Comparison of ENCODE assay signal across 9 mouse cellular contexts in genomic region chr16:78969091-78969731, GRCm38 (mm10). TPM values are rescaled to one million over a fixed set of nuclear protein-coding genes. Genes with fewer than 3 reads are reported as not detected.
DNase-seq lines count a peak whose midpoint lies in the region; ATAC-seq and TF ChIP-seq lines count a peak whose summit lies in the region.
"Had no signal": no experiment of that assay in that cellular context is flagged by ENCODE, and none has a peak within 500 bp of the region (broad histone marks: within the 10 kb centered on the region; RNA-seq: fewer than 3 reads in every experiment).

No protein-coding gene starts in this region.

- no peaks in the 10 kb centered on the region for H3K27me3 ChIP-seq in heart, adult 2 months (ENCODE audit: control insufficient read depth, insufficient read depth, low read length)
- H3K27me3 ChIP-seq in midbrain, embryonic 12.5 days: no peaks in the 10 kb centered on the region
- no peaks in the 10 kb centered on the region for H3K27me3 ChIP-seq in midbrain, embryonic 10.5 days (ENCODE audit: low read depth, poor library complexity, severe bottlenecking)
- no peaks in the 10 kb centered on the region for H3K27me3 ChIP-seq in forebrain, embryonic 14.5 days (replicated peaks; ENCODE audit: control insufficient read depth, insufficient read depth, low read length)
- H3K27me3 ChIP-seq: lung, embryonic 15.5 days had no signal

- H3K27ac ChIP-seq in heart, adult 2 months: no peak overlapping the region
- H3K27ac ChIP-seq in midbrain, embryonic 12.5 days (replicated peaks): no peak overlapping the region
- no peak overlapping the region for H3K27ac ChIP-seq in midbrain, embryonic 10.5 days (replicated peaks)
- no peak overlapping the region for H3K27ac ChIP-seq in forebrain, embryonic 14.5 days (ENCODE audit: low read depth, low read length)
- H3K27ac ChIP-seq: lung, embryonic 15.5 days had no signal

- H3K9me3 ChIP-seq in midbrain, embryonic 12.5 days: no peaks in the 10 kb centered on the region
- no peaks in the 10 kb centered on the region for H3K9me3 ChIP-seq in midbrain, embryonic 10.5 days (replicated peaks)
- H3K9me3 ChIP-seq in forebrain, embryonic 14.5 days (replicated peaks; ENCODE audit: control insufficient read depth, low read length): no peaks in the 10 kb centered on the region
- H3K9me3 ChIP-seq: lung, embryonic 15.5 days had no signal

- intact Hi-C loops in heart, adult 2 months (cut with DNase I): loop anchor here (5.0 kb wide), 1 partner anchor 88 kb away; no protein-coding TSS in a partner anchor

- WGBS in heart, adult 2 months: 29% methylated on average over 13 of the region's 13 CpGs
- WGBS in midbrain, embryonic 12.5 days: 37% methylated on average over 13 of the region's 13 CpGs
- WGBS in midbrain, embryonic 10.5 days: 35% methylated on average over 13 of the region's 13 CpGs
- 34% methylated on average over 13 of the region's 13 CpGs for WGBS in forebrain, embryonic 14.5 days

- TF ChIP-seq CTCF in heart, adult 2 months (IDR thresholded peaks at IDR 0.05): peak; percentile 70

- TF ChIP-seq POLR2A in heart, adult 2 months (IDR thresholded peaks at IDR 0.05; ENCODE audit: insufficient read depth, low read depth, low read length): no peak

- peak; percentile 70; the same call in 1 of the 2 replicates for ATAC-seq in midbrain, embryonic 12.5 days (ENCODE audit: low FRiP score, low read depth)
- ATAC-seq in forebrain, embryonic 14.5 days: 0 out of 2 replicates have a peak, but pooled peaks have one; percentile 61
- ATAC-seq in erythroid progenitor cell, adult 5-6 weeks (replicated peaks; ENCODE audit: low FRiP score, poor library complexity, severe bottlenecking): no peak

- no peak overlapping the region for H3K4me2 ChIP-seq in midbrain, embryonic 12.5 days (replicated peaks)
- H3K4me2 ChIP-seq in forebrain, embryonic 14.5 days (ENCODE audit: low read length): no peak overlapping the region
- H3K4me2 ChIP-seq: lung, embryonic 15.5 days had no signal

- H3K36me3 ChIP-seq in heart, adult 2 months (ENCODE audit: control insufficient read depth, insufficient read depth, low read length): no peaks in the 10 kb centered on the region
- H3K36me3 ChIP-seq in midbrain, embryonic 12.5 days: no peaks in the 10 kb centered on the region
- no peaks in the 10 kb centered on the region for H3K36me3 ChIP-seq in midbrain, embryonic 10.5 days
- H3K36me3 ChIP-seq in forebrain, embryonic 14.5 days (ENCODE audit: control insufficient read depth, insufficient read depth, low read length): no peaks in the 10 kb centered on the region
- H3K36me3 ChIP-seq: lung, embryonic 15.5 days had no signal

- H3K9ac ChIP-seq in heart, adult 2 months (ENCODE audit: low read depth, low read length): no peak overlapping the region
- H3K9ac ChIP-seq in midbrain, embryonic 12.5 days (replicated peaks): no peak overlapping the region
- no peak overlapping the region for H3K9ac ChIP-seq in forebrain, embryonic 14.5 days (ENCODE audit: low read length)
- H3K9ac ChIP-seq: lung, embryonic 15.5 days had no signal

- H3K4me3 ChIP-seq in heart, adult 2 months: no peak overlapping the region
- H3K4me3 ChIP-seq in midbrain, embryonic 12.5 days: no peak overlapping the region
- H3K4me3 ChIP-seq in midbrain, embryonic 10.5 days: no peak overlapping the region
- H3K4me3 ChIP-seq in forebrain, embryonic 14.5 days (ENCODE audit: low read depth, low read length): no peak overlapping the region
- H3K4me3 ChIP-seq: lung, embryonic 15.5 days had no signal

- no peak for DNase-seq in heart, adult 2 months
- no peak for DNase-seq in heart, adult 9 months (ENCODE audit: low spot score in 2 of 2)
- no peak for DNase-seq in midbrain, embryonic 10.5 days (ENCODE audit: low spot score)
- peak; percentile 77 for DNase-seq in forebrain, embryonic 14.5 days (ENCODE audit: low spot score)
- DNase-seq in retina, postnatal 7 days (ENCODE audit: low read depth, low spot score): peak; percentile 24
- no peak for DNase-seq in gastrocnemius, postnatal 4 days (ENCODE audit: low spot score in 2 of 2)

- no peak for TF ChIP-seq EP300 in heart, adult 2 months (IDR thresholded peaks at IDR 0.05; ENCODE audit: insufficient read depth, low read depth, low read length)

- no peaks in the 10 kb centered on the region for H3K79me2 ChIP-seq in heart, adult 2 months (replicated peaks; ENCODE audit: control insufficient read depth, insufficient read depth, low read length)

- H3K4me1 ChIP-seq in heart, adult 2 months (ENCODE audit: control insufficient read depth, insufficient read depth, low read length): no peaks in the 10 kb centered on the region
- H3K4me1 ChIP-seq in midbrain, embryonic 12.5 days: no peaks in the 10 kb centered on the region
- H3K4me1 ChIP-seq in midbrain, embryonic 10.5 days: no peaks in the 10 kb centered on the region
- no peaks in the 10 kb centered on the region for H3K4me1 ChIP-seq in forebrain, embryonic 14.5 days (ENCODE audit: control insufficient read depth, insufficient read depth, low read length)
- H3K4me1 ChIP-seq: lung, embryonic 15.5 days had no signal

RNA-seq across cellular contexts. Expression of gene Chodl, which starts 38.5 kb away (rescaled TPM):
- under 1 TPM in 1 of 2 experiments, not detected in 1; 0.16 TPM for total RNA-seq in heart, adult 2 months (2021)
- 0.12 and 0.18 TPM in 2 replicates for polyA plus RNA-seq in heart, adult 2 months (2012; rRNA removed)
- polyA plus RNA-seq in midbrain, embryonic 12.5 days (2016; fragmentation: Nextera tagmentation; extraction: Ambion mirVana): 1.1 and 1.5 TPM in 2 replicates
- 0.72 and 1.5 TPM in 2 replicates for polyA plus RNA-seq in midbrain, embryonic 10.5 days (2016; fragmentation: Nextera tagmentation; extraction: Ambion mirVana)
- 5.7 and 8.5 TPM in 2 replicates for polyA plus RNA-seq in forebrain, embryonic 14.5 days (2014; fragmentation: Nextera tagmentation; extraction: Ambion mirVana)
- total RNA-seq in erythroid progenitor cell, adult 5-6 weeks (2015; ENCODE audit: low replicate concordance): not detected in 2 replicates
- total RNA-seq in erythroid progenitor cell, adult 5-6 weeks (2017; ENCODE audit: low replicate concordance): not detected in 2 replicates
- 10 to 100 TPM; 25.8 to 33.8 TPM for total RNA-seq in gastrocnemius, postnatal 4 days (2021)

Comparison
In these comparisons a context has a peak if more than half of its experiments do, and no peak if none do; other contexts are left out.
1. DNase-seq: peak in forebrain, embryonic 14.5 days (single experiment) and retina, postnatal 7 days (single experiment); none in heart, adult 2 months (0 of 2), heart, adult 9 months (0 of 2), midbrain, embryonic 10.5 days (single experiment) and gastrocnemius, postnatal 4 days (0 of 2).